Mouse (Mus musculus) urinary bladder, postnatal 14 days (tissue): ENCODE data around the gene Trp73.
A peak's percentile ranks its signal among the peaks of the same experiment; 100 is the strongest.

Source experiments
- DNase-seq: peaks from one replicate; pipeline ENCODE4 v3.0.0; 2021; ENCODE audit warnings: low spot score

Trp73 gene

DNA sequence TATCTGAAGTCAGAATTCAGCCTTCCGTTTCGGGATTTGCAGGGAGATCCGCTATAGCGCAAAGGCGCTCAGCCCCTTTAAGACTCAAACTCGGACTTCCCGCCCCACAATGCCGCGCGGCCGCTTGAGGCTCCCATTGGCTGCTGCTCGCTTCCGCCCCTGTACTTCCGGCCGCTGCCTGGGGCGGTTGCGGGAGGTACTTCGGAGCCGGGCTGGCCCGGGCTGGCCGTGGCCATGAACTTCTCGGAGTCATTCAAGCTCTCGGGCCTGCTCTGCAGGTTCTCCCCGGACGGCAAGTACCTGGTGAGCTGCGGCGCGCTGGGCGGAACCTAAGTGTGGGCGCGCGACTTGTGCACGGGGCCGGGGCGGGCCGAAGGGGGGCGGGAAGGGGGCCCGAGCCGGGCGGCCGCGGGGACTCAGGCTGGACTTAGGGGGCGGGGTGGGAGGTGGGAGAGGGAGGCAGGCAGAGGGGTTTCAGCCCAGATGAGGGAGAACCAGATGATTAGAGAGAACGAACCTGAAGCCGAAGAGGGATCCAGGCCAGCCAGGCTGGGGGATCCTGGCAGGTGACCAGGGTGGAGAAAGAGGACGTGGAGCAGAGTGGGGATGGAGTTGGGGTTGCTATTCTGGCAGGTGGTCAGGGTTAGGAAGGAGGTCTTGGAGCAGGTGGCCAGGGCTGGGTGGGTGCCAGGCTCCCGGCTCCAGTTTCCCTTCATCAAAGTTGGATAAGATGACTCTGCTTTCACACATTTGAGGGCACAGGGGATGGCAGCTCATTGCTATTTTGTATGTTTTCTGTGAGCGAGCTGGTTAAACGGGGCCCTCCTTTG lies 2.4 kb upstream of the Trp73 start, which contains the start of gene Wrap73:
Gene Wrap73, plus strand, starts transcription at position 162 of the 830 bp plus-strand sequence.
- DNase-seq, result peak; percentile 91

DNA sequence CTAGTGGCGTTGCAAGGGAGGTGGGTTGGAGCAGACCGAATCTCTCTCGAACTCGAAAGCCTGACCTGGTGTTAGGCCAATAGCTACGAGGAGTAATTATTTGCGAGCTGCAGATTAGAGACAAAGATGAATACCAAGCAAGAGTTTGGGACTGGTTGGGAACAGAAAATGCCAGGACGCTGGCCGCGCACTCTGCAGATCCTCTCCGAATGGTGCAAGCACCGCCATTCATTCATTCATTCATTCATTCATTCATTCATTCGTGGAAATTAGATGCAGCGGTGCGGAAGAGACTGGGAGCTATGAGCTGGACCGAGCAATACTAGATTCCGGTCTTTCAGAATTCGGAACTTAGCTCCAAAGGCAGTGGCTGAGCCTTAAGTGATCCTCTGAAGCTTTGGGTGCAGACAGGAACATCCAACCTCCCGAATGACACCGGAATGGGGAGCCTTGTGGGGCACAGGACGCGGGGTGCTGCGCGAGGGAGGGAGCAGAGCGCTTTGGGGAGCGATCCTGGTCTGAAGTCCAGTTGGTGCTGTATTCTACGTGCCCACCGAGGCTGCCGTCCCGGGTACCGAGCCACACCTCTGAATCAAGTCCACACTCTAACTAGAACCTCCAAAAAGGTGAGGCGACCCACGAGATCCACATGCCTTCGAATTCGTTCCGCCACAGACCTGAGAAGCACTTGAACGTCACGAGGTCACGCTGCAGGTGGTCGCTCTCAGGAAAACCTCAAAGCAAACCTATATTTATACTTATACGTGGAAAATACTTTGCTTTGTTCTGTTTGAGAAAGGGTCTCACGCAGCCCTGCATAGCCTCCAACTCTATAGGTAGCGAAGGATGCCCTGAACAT lies 1.2 kb upstream of the Trp73 start:
- no peak for DNase-seq

DNA sequence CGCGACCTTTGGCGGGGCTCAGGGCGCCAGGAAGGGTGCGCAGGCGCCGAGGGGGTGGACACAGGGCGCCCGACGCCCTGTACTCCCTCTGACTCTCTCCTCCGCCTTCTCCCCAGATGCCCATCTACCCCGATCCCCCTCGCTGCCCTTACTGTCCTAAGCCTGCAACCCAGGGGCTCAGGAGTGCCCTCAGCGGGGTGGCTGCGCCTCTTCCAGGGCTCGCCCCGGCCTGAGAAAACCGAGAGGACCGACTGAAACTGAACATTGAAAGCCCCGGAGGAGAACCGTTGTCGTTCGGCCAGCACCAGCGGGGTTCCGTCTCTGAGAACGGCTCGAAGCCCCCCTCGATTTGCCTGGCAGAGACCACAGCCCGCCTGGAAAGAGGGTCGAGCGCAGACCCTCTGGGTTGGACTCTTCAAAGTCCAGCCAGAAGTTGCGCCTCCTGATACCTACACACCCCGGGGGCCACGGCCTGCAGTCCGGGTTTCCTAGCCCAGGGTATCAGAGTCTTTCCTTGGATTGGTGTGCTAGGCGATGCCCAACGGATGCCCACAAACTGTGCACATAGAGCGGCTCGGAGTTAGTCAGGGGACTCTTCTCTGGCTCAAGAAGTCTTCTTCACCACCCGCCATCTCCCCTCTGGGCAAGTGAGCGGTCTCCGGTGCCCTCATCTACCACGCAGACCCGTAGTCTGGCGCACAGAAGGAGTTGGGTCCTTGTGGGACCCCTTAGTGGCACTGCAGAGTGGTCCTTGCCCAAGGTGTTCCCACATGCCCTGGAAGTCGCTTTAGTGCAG lies 403 bp upstream of the Trp73 start:
- DNase-seq, result no peak

DNA sequence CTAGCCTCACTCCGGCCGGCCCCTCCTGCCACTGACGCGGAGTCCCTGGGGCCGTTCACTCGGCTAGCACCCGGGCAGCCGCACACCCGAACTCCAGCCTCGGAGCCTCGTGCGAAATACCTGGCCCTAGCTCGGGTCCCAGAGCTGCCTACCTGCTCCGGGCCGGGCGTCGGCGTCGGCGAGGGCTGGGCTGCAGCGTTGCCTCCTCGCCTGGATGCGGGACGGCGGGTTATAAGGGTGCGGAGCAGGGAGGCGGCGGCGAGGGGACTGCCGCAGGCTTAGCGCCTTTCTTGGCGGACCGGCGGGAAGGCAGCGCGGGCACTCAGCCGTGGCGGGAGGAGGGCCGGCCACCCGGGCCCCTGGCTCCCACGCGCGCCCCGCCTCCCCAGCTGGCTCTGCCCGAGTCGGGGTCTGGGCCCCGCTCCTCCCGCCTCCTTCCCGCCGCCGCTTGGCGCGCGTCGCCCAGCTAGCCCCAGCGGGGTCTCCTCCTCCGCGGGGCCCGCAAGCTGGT lies 282 bp downstream of the Trp73 start:
- DNase-seq, result no peak

DNA sequence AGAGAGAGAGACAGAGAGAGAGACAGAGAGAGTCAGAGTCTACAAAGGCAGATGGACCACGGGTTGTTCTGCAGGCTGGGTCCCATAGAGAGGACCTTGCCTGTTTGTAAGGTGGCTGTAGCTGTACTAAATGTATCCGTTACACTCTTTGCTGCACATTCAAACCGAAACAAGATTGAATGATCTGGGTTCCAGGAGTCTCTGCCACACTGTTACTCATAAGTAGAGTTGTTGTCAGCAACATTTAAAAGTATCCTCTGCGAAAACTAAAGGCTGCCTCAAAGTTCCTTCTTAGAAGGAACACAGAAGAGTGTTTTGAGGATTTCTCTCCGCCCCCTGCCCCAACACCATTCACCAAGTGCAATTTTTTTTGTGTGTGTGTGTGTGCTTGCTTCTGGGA lies 2.9 kb downstream of the Trp73 start:
- DNase-seq, result no peak

DNA sequence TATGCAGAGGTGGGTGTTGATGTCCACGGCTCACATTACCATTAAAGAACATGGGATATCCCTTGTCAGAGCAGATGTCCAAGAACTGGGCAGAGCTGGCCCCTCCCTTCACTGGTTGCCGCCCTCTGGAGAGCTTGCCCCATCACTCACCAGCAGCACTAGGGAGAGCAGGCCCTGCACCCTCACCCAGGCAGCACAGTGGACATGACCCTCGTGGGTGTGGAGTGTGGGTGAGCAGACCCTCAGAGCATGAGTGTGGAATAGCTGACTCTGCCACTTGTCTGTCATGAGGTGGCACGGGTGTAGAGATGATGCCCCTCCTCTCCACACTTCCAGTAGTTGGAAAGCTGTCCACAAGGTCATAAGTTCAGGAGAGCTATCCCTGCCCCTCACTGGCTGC lies 5.2 kb downstream of the Trp73 start:
- DNase-seq, result no peak

DNA sequence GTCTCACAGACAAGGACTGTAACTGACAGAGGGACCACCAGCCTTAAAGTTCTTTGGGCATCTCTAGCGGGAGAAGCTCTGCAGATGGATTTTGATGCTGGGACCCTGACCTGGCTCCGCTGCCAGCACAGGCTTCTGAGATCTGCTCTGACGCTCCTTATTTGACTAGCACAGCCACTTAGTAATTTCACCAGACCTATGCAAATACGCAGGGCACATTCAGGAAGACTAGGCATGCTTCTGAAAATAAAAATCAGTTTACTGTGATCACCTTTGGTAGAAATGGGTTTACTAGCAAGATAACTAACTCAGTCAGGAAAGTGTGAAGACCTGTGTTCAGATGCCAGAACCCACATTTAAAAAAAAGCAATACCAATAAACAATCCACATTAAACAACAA lies 8.1 kb downstream of the Trp73 start:
- no peak for DNase-seq

DNA sequence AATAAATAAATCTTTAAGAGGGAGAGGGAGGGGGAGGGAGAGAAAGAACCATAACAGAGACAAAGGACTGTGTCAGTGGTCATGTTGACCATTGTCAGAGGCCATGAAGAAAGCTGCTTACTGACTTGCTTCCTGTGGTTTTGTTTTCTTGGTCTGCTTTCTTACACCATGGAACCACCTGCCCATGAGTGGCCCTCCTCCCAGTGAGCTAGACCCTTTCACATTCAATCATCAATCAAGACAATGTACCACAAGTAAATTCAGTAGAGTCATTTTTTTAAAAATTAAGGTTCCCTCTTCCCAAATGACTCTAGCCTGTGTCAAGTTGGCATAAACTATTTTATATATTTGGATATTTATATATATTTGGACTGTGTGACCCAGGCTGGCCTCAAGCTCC lies 10.1 kb downstream of the Trp73 start:
- no peak for DNase-seq

DNA sequence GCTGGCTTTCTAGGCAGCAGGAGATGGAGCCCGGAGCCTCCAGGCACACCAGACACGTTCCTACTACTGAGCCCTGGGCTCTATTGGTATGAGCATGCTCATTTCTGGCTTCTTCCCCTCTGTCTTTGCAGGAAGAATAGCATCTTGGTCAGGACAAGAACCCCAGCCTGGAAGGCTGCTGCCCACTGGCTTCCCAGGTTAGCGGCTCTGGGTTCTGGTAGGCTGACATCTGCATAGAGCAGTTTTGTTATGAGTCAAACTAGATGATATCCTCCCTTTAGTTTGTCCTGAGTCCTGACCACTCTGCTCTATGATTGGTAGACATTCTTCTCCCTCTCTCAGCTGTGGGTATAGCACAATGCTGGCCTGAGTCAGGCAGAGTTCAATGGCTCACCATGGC lies 12.7 kb downstream of the Trp73 start:
- no peak for DNase-seq

DNA sequence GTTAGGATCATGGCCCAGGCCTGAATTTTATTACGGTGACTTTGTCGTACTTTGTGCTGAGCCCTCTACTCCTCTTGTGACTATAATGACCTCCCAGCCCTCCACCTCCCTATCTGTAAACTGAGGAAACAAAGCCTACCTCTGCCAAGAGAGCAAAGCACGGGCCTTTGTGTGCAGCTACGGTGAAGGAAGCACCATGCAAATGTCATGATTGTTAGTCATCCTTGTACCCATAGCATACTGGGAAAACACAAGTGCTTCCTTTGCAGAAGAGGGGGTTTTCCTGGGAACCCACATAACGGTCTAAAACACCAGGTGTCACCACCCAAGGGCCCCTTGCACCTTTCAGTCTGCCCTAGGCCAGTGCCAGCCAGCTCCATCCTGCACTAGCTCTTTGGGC lies 14.8 kb downstream of the Trp73 start:
- DNase-seq, result no peak

DNA sequence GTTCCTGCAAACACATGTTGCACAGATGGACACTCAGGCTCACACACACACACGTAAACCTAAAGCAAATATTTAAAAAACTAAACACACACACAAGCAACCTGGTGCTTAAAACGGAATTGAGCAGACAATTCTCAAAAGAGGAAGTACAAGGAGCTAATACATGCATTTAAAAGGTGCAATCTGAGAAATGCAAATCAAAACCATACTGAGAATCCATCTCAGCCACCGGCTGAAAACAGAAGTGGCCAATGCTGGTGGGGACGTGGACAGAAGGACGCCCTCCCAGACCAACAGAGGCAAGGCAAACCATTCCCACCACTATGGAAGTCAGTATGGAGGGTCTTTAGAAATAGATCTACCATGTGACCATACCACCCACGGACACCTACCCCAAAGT lies 16.5 kb downstream of the Trp73 start:
- no peak for DNase-seq

DNA sequence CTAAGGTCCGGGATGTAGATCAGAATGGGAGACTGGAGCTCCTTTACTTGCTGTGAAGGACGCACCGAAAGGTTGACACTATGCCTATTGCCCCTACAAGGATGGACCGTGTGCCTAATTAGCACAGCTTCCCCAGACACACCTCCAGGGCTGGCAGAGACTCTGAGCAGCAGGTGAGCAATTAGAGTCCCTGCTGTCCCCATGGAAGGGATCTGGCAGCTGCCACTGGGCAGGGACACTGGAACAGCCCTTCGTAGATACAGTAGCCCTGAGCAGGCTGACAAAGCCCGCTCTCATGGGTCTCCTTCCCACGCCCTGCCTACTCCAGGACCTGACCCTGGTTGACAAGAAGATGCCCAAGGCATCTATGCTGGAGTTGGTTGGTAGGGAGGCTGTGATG lies 17.6 kb downstream of the Trp73 start:
- no peak for DNase-seq

DNA sequence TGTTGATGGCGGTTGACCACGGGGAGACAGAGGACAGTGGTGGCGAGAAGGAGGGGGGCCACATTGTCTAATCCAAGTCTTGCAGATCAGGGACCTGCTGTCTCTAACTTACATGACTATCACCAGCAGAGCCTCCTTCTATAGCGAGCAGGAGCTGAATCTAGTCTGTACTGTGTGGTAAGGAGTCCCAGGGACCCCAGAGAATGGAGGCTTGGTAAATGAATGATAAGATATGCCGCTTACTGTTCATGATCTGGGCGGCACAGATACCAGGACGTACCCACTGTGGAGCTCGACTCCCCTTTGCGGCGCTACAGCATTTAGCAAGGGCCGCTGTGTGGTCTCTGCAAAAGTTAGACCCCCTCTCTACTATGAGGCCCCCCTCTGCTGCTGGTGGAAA lies 18.2 kb downstream of the Trp73 start:
- DNase-seq, result no peak

DNA sequence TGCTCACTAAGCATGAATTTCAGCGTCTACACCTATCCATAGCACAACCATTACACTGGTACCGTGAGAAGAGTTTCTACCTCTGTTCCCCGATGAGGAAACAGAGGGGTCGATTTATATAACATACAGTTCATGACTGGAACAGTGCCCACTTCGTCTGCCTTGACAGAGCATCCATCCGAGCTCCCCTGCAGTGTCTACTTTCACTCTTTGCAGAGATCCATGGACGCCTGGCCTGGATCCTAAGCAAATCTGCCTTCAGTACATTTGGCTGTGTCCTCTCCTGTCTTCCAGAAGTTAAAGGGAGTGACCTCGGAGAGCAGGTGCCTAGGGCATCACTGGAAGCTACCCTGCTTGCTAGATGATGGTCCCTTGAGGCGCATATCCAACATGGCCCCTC lies 20.8 kb downstream of the Trp73 start:
- no peak for DNase-seq

DNA sequence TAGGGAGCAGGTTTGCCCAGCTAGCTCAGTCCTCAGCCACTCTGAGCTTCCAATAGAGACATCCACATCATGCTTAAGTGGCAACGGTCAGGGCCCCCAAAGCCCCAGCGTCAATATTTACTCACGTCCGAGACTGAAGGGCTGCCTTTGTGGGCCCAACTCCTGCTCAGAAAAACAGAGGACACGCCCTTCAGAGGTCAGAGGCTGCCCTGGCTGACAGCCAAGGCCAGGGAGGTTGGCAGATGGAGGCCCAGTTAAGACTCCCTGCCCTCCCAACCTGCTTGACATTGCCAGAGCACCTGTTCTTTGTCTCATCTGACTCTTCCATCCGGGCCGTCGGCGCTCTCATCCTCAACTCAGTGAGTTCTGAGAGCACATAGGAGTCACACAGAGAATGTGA lies 21.2 kb downstream of the Trp73 start:
- no peak for DNase-seq

DNA sequence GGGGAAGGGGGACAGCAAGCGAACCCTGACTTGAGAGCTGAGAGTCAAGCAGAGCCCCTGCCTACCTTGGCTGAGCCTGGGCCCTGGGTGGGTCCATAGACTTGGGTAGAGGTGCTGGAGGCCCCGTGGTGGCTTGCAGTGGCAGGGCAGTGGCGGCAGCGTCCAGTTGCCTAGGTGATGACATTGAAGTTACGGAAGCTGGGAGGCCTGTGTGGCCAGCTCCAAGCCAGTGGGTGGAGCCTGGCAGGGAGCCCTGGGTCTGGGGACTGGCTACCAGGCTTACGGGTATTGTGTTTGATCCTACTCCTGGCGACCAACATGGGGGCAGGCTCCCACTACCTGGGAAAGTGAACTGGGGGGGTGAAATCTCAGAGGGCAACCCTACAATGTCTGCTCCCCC lies 23.6 kb downstream of the Trp73 start:
- no peak for DNase-seq

DNA sequence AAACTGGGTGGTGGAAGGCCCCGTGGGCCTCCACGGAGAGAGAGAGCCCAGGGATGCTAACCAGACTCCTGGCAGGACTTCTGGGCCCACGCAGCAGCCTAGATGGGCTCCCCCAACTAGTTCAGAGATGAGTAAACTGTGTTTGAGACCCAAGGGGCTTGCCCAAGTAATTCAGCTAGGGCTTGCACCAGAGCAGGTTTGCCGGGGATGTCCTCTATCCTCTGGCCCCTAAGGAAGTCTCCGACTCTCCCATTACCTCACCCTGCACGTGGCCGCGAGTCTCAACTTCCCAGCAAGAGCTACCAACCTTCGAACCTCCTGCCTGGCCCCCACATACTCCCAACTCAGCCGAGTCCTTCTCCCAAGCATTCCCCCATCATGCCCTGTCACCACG lies 30.2 kb downstream of the Trp73 start:
- no peak for DNase-seq

DNA sequence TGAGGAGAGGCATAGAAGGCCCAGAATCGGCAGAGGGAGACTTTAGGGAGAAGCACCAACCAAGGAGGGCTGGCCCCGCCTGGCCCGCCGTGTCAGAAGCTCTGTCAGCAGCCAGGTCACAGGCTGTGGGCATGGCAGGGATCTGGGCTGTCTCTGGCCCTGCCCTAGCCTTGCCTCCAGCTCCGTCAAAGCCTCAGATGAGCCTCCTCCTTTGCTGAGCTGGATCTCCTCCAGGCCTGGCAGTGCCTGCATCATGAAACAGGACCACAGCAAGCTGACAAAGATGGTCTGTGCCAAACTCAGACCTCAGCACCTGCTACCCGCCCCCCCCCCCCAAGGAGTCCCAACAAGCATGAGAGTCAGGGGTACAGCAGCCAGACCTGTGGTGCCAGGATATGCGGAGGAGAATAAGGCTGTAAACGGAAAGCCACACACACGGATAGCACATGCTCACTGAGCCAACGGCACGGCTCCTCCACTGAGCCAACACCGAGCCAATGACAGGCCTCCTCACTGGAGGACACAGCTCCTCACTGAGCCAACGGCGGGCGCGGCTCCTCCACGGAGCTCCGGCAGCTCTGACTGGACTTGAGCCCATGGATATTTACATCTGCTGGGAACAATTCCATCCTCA lies 30.7 kb downstream of the Trp73 start:
- no peak for DNase-seq

DNA sequence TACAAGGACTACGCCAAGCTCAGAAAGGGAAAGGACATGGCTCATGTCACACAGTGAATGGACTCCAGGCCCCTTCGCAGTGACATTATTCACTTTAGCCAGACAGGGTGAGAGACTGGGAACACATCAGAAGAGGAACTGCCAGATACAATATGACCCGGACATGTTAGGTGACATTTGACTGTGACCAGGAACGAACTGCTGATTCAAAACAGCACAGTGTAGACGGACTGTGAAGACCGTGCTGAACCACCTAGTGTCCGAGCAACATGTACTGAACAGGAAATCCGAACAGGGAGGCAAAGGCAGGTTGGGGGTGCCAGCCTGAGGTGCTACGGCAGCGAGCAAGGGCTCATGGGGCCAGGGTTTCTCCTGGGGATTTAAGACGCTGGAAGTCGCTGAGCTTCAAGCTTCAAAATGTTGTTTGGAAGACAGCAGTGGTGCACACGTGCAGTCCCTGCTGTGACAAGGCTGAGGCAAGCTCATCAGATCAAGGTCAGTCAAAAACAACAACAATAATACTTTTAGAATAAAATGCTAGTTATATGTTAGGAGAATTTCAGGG lies 33.4 kb downstream of the Trp73 start:
- no peak for DNase-seq

DNA sequence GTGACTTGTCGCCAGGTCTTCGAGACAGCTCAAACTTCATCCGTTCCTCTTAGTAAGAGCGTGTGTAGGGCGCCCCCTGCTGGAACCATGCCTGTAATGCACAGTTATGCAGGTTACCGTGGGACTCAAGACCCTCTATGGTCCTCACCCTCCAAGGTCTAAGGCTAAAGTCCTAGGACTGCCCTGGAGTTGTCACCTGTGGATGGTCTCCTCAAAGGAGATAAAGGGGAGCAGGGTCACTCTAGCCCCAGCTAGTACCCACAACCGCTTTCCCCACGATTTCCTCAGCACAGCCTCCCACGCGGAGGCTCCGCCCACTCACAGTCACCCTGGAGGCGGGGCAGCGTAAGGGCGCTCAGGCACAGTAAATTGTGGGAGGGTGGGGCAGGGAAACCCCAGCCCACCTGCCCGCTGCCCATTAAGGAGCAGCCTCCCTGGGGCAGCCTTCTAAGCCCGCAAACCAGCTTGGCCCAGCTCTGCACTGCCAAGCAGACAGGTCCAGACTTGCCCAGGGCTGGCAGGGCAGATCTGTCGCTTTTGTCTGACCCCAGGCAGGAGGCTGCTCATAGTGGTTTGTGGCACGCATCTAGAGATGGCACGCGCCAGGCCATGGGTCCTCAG lies 34.5 kb downstream of the Trp73 start:
- peak; percentile 72 for DNase-seq

DNA sequence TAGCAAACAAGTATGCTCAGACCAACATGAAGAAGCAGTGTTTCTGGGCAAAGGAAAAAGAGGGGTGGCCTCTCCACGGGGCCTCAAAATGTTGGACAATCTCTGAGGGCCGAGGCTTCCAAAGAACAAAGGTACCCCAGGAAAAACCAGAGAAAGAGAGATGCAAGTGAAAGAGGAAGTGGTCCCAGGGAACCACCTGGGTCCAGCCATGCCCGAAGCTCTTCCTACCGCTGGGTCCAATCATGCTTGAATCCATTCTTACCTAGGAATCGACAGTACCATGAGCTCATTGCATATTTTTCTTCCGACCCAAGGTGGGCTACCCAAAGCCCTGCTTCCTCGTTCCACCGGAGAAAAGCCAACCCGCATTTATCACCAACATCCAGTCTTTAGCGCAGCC lies 36.1 kb downstream of the Trp73 start:
- no peak for DNase-seq
